Mouse (Mus musculus) hematopoietic stem cell, adult 5-6 weeks (primary cell): ENCODE measurements around the gene Pced1b. TPM values are rescaled to one million over a fixed set of nuclear protein-coding genes. Genes with fewer than 3 reads are reported as not detected.
"Not testable (repeated sequence)": the region's sequence is repeated elsewhere in the genome, so short reads cannot be mapped to it uniquely, and the experiment has no call there.

Experiments used
- ATAC-seq, 2 experiments: fragments of 125-278 bp in 1 of 2; replicated peaks in 1 of 2; 2 replicates each; pipeline ENCODE4 v1.8.0; 2016 to 2017; ENCODE audit warnings: inconsistent platforms in 2 of 2, mild to moderate bottlenecking in 2 of 2, moderate number of reproducible peaks in 2 of 2, low read depth in 1 of 2, moderate TSS enrichment in 1 of 2; ENCODE audit not compliant: low FRiP score in 2 of 2, poor library complexity in 2 of 2, severe bottlenecking in 2 of 2, insufficient read depth in 1 of 2, low TSS enrichment in 1 of 2
- total RNA-seq: library from RNA; stranded (forward); fragments of 172-1452, 232-1000 nt; gene quantifications from 2 replicates; pipeline ENCODE4 v1.2.3, GENCODE M21; 2017

The Pced1b gene
- total RNA-seq: 5.6 and 8.8 TPM in 2 replicates

DNA sequence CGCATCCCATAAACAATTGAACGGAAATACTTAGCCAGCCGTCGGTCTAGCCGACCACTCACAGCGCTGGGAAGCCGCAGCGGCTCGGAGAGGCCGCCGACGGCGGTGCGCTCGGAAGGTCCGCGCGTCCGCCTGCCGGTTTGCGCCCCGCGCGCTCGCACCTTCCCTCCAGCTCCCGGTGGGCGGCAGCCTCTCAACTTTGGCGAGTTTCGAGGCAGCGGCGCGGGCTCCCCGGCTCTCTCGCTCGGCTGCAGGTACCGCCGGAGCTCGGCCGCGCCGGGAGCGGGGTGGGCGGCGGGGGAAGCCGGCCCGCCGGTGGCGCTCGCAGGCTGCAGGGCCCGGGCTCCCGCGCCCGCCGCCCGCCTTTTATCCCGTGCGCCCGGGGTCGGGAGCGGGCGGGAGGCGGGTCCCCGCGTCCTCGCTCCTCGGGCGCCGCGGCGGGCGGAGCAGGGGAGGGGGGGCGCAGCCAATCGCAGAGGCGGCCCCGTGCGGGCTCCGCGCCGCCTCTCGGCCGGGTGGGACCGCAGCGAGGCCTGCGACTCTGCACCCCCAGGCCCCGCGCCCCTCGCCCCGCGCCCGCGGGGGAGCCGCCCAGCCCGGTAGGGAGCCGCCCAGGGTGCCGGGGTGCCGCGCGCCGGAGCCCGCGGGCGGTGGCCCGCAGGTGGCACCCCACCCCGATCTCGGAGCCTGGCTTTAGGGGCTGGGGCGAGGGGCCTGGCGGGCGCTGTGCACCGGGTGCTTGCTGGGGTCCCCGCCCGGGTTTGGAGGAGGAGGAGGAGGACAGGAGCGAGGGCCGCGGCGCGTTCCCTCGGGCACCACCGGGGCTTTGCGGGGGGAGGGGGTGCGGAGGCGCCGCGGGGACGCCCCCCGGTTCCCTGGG lies at the start of gene Pced1b, which contains the start of gene Amigo2:
Gene Pced1b (plus strand): TSS at position 197 of the 880 bp plus-strand sequence.
Gene Amigo2 (minus strand): TSS at position 377 of the 880 bp plus-strand sequence.
- no peak for ATAC-seq

- no peak for ATAC-seq
These were observed 42.0 kb upstream of the Pced1b start for GRCm38 (mm10) chr15:97204889-97205288.

GRCm38 (mm10) chr15:97205776-97206175 lies 41.1 kb upstream of the Pced1b start:
- no peak for ATAC-seq

DNA sequence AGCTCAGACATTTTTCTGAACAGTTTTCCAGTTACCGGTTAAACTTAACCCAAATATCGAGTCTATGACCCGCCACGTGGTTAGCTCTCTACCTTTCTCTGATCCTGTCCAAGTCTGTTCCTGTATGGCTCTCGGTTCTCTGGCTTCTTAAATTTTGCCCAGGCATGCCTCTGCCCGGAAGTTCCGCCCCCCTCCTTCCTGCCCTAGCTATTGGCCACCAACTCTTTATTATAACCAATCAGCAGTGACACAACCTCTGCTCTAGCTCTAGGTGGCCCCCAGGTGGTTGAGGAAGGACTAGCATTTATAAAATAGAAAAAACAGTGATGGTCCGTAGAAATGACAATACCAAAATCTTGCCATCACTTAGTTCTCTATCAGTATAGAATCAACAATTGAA lies 40.4 kb upstream of the Pced1b start:
- ATAC-seq: no peak

DNA sequence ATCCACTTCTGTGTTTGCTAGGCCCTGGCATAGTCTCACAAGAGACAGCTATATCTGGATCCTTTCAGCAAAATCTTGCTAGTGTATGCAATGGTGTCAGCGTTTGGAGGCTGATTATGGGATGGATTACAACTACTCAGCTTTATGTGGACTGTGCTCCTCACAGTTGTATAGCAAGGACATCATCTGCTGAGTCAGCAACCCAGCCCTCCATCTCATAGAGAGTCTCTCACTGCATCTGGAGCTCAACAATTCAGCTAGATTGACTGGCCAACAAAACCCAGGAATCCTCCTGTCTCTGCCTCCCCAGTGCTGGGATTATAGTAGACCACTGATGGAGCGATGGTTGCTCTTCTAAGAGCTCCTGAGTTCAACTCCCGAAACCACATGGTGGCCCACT lies 37.2 kb upstream of the Pced1b start:
- not testable (repeated sequence) for ATAC-seq

DNA sequence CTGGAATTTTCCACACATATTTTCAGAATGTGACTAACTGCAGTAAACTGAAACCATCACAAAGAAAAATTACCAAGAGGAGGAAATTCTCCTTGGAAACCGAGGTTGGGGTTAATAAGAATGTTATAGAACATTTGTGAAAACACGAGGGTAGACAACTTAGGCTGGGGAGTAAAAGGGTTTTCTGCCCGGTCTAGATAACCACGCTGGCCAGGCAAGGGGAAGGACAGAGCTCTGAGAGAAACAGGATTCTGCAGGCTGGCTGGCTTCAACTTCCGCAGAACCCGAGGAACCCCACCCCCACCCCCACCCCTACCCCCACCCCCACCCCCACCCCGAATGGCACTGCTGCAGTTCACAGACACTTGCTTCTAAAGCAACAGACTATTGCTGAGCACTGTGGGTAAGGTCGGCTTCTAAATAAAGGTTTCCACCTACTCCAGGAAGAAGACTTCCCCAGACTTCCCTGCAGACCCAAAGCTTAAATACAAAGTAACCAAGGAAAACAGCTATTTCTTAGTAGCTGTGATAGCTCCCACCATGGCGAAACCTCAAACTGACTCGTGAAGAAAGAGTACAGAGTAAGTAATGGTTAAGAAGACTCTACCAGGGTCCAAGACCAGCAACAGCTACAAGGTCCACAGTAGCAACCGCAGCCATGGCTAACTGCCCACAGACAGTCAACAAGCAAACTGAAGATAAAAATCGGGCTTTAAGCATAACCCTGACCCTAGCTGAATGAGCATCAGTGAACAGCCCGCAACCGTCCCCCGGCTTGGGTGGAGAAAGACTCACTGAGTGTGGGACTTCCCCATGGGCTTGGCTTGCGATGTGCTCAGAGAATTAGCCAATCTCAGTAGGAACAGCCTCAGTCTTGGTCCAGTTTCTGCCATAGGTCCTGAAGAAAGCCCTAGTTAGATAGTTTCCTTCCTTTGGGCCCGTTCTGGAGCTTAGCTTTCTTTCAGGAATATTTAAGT lies 34.1 kb upstream of the Pced1b start:
- ATAC-seq: peak; percentile 49 to 78; a peak in 3 of 4 replicates

- ATAC-seq: no peak
These were observed 30.1 kb upstream of the Pced1b start for GRCm38 (mm10) chr15:97216843-97217242.

GRCm38 (mm10) chr15:97223431-97223830 lies 23.5 kb upstream of the Pced1b start:
- ATAC-seq: no peak

DNA sequence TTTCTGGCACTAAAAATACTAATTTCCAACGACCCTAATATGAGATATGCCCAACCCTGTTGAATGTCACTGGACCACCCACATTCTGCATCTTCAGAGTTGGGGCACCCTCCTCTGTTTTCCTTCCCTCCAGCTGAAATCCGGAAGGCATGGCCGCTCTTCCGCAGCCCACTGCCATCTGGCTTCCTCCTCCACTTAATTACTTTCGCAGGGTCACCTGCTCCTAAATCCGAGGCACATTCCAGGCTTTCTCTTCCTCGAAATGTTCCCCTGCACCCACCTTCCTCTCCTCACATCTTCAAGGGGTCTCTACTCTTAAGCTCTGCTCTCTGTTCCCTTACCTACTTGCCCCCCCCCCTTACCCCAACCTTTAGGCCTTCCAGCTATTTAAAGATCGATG lies 22.9 kb upstream of the Pced1b start:
- ATAC-seq: no peak

DNA sequence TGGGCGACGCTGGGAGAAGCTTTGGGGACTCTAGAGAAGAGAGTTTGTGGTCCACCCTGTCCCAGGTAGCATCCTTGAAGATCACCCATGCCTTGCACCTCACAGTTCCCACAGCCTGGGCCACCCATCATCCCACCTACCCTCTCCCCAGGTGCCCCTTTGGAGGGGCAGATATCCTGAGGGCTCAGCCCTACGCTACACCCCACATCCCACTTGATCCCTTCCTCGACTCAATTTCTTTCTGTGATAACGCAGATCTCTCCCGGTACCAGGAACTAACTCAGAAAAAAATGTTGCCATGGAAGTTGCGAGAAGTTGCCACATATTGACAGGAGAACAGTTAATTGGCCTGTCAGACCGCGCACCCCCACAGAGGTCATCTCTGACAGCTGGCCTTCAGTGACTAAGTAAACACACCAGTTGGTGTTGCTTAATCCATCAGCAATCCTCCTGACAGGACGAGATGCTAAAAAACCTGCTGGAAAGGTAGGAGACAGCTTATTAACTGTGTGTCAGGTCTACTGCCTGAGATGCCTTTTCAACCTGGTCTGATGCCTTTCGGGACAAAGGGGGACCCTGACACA lies 17.3 kb upstream of the Pced1b start:
- ATAC-seq: no peak

GRCm38 (mm10) chr15:97234076-97234475 lies 12.8 kb upstream of the Pced1b start:
- ATAC-seq: no peak

GRCm38 (mm10) chr15:97235183-97235582 lies 11.7 kb upstream of the Pced1b start:
- peak; percentile 59 to 69; a peak in 3 of 4 replicates for ATAC-seq

DNA sequence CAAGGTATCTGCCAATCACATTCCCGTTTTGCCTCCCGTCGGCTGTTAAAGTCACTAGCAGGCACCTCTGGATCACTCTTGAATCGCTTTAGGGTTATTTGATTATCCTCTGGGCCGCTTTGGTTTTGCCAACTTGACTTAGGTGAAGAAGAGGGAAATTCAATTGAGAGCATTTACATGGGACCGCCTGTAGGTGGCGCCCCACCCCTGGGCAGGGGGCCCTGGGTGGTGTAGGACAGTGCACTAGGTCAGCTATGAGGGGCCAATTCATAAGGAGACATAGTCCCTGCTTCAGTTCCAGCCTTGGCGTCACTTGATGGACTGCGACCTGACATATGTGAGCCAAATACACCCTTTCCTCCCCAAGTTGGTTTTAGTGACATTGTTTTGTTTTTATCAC lies 10.0 kb upstream of the Pced1b start:
- ATAC-seq: peak; percentile 49 to 56; a peak in 3 of 4 replicates

GRCm38 (mm10) chr15:97245392-97245791 lies 1.5 kb upstream of the Pced1b start:
- peak; percentile 43 to 68 for ATAC-seq

GRCm38 (mm10) chr15:97246256-97246655 lies 651 bp upstream of the Pced1b start:
- no peak for ATAC-seq

DNA sequence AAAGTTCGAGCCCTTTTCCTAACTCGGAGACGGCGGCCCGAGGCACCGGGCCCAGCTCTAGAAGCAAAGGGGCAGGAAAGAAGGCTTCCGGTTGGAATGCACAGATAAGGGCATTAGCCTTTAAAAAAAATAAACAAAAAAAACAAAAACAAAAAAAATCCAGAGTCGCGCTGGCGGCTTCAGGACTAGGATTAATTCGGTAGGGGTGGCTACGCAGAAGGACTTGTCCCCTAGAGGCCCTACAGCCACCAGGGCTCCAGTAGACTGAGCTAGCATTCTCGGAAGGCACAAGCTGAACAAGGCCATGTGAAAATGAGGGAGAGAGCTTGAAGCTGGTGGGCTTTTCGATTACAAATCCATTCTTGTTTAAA lies 869 bp downstream of the Pced1b start:
- peak in 1 of 2 experiments; percentile 27; a peak in 1 of 4 replicates for ATAC-seq

GRCm38 (mm10) chr15:97248296-97248695 lies 1.4 kb downstream of the Pced1b start:
- peak; percentile 33 to 47; a peak in 3 of 4 replicates for ATAC-seq
